In the genomic region with DNA sequence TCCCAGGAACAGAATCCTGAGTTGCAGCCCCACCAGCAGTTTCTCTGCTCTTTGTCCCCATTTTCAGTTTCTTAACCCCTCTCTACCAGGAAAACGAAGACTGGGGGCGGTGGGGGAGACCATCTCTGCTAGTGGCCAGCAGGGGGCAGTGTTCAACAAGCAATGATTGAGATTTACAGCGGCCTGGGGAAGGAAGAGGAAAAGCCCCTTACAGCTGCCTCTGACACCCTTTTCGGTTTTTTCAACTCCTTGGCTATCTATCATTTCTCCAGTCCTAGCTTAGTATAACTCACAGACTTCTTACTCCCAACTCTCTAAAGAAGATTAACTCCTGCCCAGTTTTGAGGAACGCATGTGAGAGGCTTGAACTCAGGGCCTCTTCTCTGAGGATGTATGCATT, we compare ENCODE assay signal across 8 mouse cellular contexts. TPM values are rescaled to one million over a fixed set of nuclear protein-coding genes. Genes with fewer than 3 reads are reported as not detected.
DNase-seq lines count a peak whose midpoint lies in the region; ATAC-seq and TF ChIP-seq lines count a peak whose summit lies in the region.

No protein-coding gene starts in this region.

- no peak overlapping the region for H3K27ac ChIP-seq in testis, adult 2 months (ENCODE audit: control insufficient read depth, insufficient read depth, low read depth, low read length)
- no peak overlapping the region for H3K27ac ChIP-seq in forebrain, embryonic 16.5 days (ENCODE audit: low read length)
- H3K27ac ChIP-seq in hindbrain, embryonic 13.5 days = 0 out of 2 replicates have a peak overlapping the region, but pooled peaks have one; percentile 93
- H3K27ac ChIP-seq in midbrain, embryonic 14.5 days (replicated peaks; ENCODE audit: low read depth, low read length) = no peak overlapping the region

- no peak overlapping the region for H3K4me2 ChIP-seq in forebrain, embryonic 16.5 days (ENCODE audit: low read length)
- no peak overlapping the region for H3K4me2 ChIP-seq in hindbrain, embryonic 13.5 days
- H3K4me2 ChIP-seq in midbrain, embryonic 14.5 days (ENCODE audit: low read length) = no peak overlapping the region

- no peaks in the 10 kb centered on the region for H3K9me3 ChIP-seq in forebrain, embryonic 16.5 days (ENCODE audit: control insufficient read depth, low read length)
- H3K9me3 ChIP-seq in hindbrain, embryonic 13.5 days = no peaks in the 10 kb centered on the region
- H3K9me3 ChIP-seq in midbrain, embryonic 14.5 days (ENCODE audit: control insufficient read depth, low read length) = no peaks in the 10 kb centered on the region

- 13% methylated on average over 5 of the region's 5 CpGs for WGBS in forebrain, embryonic 16.5 days
- 13% methylated on average over 5 of the region's 5 CpGs for WGBS in hindbrain, embryonic 13.5 days
- 8% methylated on average over 5 of the region's 5 CpGs for WGBS in midbrain, embryonic 14.5 days

- peak; percentile 59 for ATAC-seq in forebrain, embryonic 16.5 days
- ATAC-seq in hindbrain, embryonic 13.5 days (ENCODE audit: low FRiP score) = no peak
- no peak for ATAC-seq in midbrain, embryonic 14.5 days (ENCODE audit: low FRiP score, low TSS enrichment)

- H3K27me3 ChIP-seq in testis, adult 2 months (ENCODE audit: control insufficient read depth, insufficient read depth, low read length) = no peaks in the 10 kb centered on the region
- H3K27me3 ChIP-seq in forebrain, embryonic 16.5 days (replicated peaks; ENCODE audit: control insufficient read depth, insufficient read depth, low read length) = no peaks in the 10 kb centered on the region
- no peaks in the 10 kb centered on the region for H3K27me3 ChIP-seq in hindbrain, embryonic 13.5 days
- no peaks in the 10 kb centered on the region for H3K27me3 ChIP-seq in midbrain, embryonic 14.5 days (ENCODE audit: control insufficient read depth, insufficient read depth, low read length)
- no peaks in the 10 kb centered on the region; the same call in 1 of the 2 replicates for H3K27me3 ChIP-seq in splenic B cell, adult 2 months (ENCODE audit: control insufficient read depth, insufficient read depth, low read length, poor library complexity, severe bottlenecking)

- H3K36me3 ChIP-seq in testis, adult 2 months (ENCODE audit: control insufficient read depth, insufficient read depth, low read length) = no peaks in the 10 kb centered on the region
- H3K36me3 ChIP-seq in forebrain, embryonic 16.5 days (ENCODE audit: control insufficient read depth, insufficient read depth) = no peaks in the 10 kb centered on the region
- H3K36me3 ChIP-seq in hindbrain, embryonic 13.5 days = no peaks in the 10 kb centered on the region
- H3K36me3 ChIP-seq in midbrain, embryonic 14.5 days (ENCODE audit: control insufficient read depth, insufficient read depth, low read length) = no peaks in the 10 kb centered on the region
- H3K36me3 ChIP-seq in splenic B cell, adult 2 months (ENCODE audit: control insufficient read depth, insufficient read depth, low read length, poor library complexity, severe bottlenecking) = no peaks in the 10 kb centered on the region

- no peak overlapping the region for H3K4me3 ChIP-seq in testis, adult 2 months (ENCODE audit: control insufficient read depth, low read depth, low read length)
- H3K4me3 ChIP-seq in forebrain, embryonic 16.5 days (replicated peaks; ENCODE audit: low read length) = no peak overlapping the region
- no peak overlapping the region for H3K4me3 ChIP-seq in hindbrain, embryonic 13.5 days
- H3K4me3 ChIP-seq in midbrain, embryonic 14.5 days (replicated peaks; ENCODE audit: low read depth, low read length) = no peak overlapping the region

- TF ChIP-seq POLR2A in testis, adult 2 months (IDR thresholded peaks at IDR 0.05; ENCODE audit: control insufficient read depth, low read depth, low read length) = no peak

- no peak for DNase-seq in testis, postnatal 14 days (ENCODE audit: low spot score)
- peak; percentile 53 to 77 for DNase-seq in cerebellum, adult 18-20 months
- peak; percentile 59 to 62 for DNase-seq in left cerebral cortex, postnatal 36 days (ENCODE audit: low spot score in 2 of 2)
- peak; percentile 90 for DNase-seq in midbrain, embryonic 14.5 days
- peak; percentile 83 for DNase-seq in splenic B cell, adult 2 months (ENCODE audit: low read depth, low spot score)

- TF ChIP-seq CTCF in testis, adult 2 months (IDR thresholded peaks at IDR 0.05; ENCODE audit: control insufficient read depth, insufficient read depth, insufficient replicate concordance, low read depth, low read length) = peak; percentile 83

- H3K4me1 ChIP-seq in testis, adult 2 months (ENCODE audit: control insufficient read depth, insufficient read depth, low read length) = no peaks in the 10 kb centered on the region
- H3K4me1 ChIP-seq in forebrain, embryonic 16.5 days (replicated peaks; ENCODE audit: control insufficient read depth, insufficient read depth, low read length) = peaks cover 20% of the 10 kb centered on the region
- peaks cover 37% of the 10 kb centered on the region for H3K4me1 ChIP-seq in hindbrain, embryonic 13.5 days (replicated peaks)
- H3K4me1 ChIP-seq in midbrain, embryonic 14.5 days (ENCODE audit: control insufficient read depth, insufficient read depth, low read length) = peaks cover 21% of the 10 kb centered on the region

- intact Hi-C loops in left cerebral cortex, postnatal 36 days (cut with DNase I) = no loop called here

- H3K9ac ChIP-seq in forebrain, embryonic 16.5 days (replicated peaks; ENCODE audit: low read depth, low read length) = 0 out of 2 replicates have a peak overlapping the region, but pooled peaks have one; percentile 30
- H3K9ac ChIP-seq in hindbrain, embryonic 13.5 days = no peak overlapping the region
- 0 out of 2 replicates have a peak overlapping the region, but pooled peaks have one; percentile 2 for H3K9ac ChIP-seq in midbrain, embryonic 14.5 days (replicated peaks; ENCODE audit: low read length)

RNA-seq across cellular contexts. Expression of gene Nhlh1, which starts 10.4 kb away (rescaled TPM):
- 0.24 and 0.33 TPM in 2 replicates for polyA plus RNA-seq in testis, adult 2 months (2012; rRNA removed)
- 2.0 TPM in 2 replicates for polyA plus RNA-seq in forebrain, embryonic 16.5 days (2015; fragmentation: Nextera tagmentation; extraction: Ambion mirVana)
- polyA plus RNA-seq in hindbrain, embryonic 13.5 days (2015; fragmentation: Nextera tagmentation; extraction: Ambion mirVana) = 8.1 and 9.8 TPM in 2 replicates
- total RNA-seq in left cerebral cortex, postnatal 36 days (2021) = under 1 TPM; 0.42 to 0.72 TPM
- 3.6 and 5.5 TPM in 2 replicates for polyA plus RNA-seq in midbrain, embryonic 14.5 days (2014; fragmentation: Nextera tagmentation; extraction: Ambion mirVana)

RNA-seq across cellular contexts. Expression of gene Vangl2, which starts 18.7 kb away (rescaled TPM):
- polyA plus RNA-seq in testis, adult 2 months (2012; rRNA removed) = 2.6 and 4.6 TPM in 2 replicates
- polyA plus RNA-seq in forebrain, embryonic 16.5 days (2015; fragmentation: Nextera tagmentation; extraction: Ambion mirVana) = 40.5 and 42.7 TPM in 2 replicates
- 49.4 and 52.1 TPM in 2 replicates for polyA plus RNA-seq in hindbrain, embryonic 13.5 days (2015; fragmentation: Nextera tagmentation; extraction: Ambion mirVana)
- total RNA-seq in left cerebral cortex, postnatal 36 days (2021) = 10 to 100 TPM; 10.5 to 16.4 TPM
- 52.7 and 57.3 TPM in 2 replicates for polyA plus RNA-seq in midbrain, embryonic 14.5 days (2014; fragmentation: Nextera tagmentation; extraction: Ambion mirVana)

RNA-seq across cellular contexts. Expression of gene Copa, which starts 35.4 kb away (rescaled TPM):
- polyA plus RNA-seq in testis, adult 2 months (2012; rRNA removed) = 28.1 and 33.1 TPM in 2 replicates
- polyA plus RNA-seq in forebrain, embryonic 16.5 days (2015; fragmentation: Nextera tagmentation; extraction: Ambion mirVana) = 235 and 242 TPM in 2 replicates
- 186 and 190 TPM in 2 replicates for polyA plus RNA-seq in hindbrain, embryonic 13.5 days (2015; fragmentation: Nextera tagmentation; extraction: Ambion mirVana)
- total RNA-seq in left cerebral cortex, postnatal 36 days (2021) = 100 to 1,000 TPM; 143 to 144 TPM
- polyA plus RNA-seq in midbrain, embryonic 14.5 days (2014; fragmentation: Nextera tagmentation; extraction: Ambion mirVana) = 96.5 and 188 TPM in 2 replicates

RNA-seq across cellular contexts. Expression of gene Ncstn, which starts 35.7 kb away (rescaled TPM):
- polyA plus RNA-seq in testis, adult 2 months (2012; rRNA removed) = 60.5 and 77.9 TPM in 2 replicates
- 108 and 112 TPM in 2 replicates for polyA plus RNA-seq in forebrain, embryonic 16.5 days (2015; fragmentation: Nextera tagmentation; extraction: Ambion mirVana)
- 118 and 128 TPM in 2 replicates for polyA plus RNA-seq in hindbrain, embryonic 13.5 days (2015; fragmentation: Nextera tagmentation; extraction: Ambion mirVana)
- 10 to 100 TPM; 63.3 to 71.6 TPM for total RNA-seq in left cerebral cortex, postnatal 36 days (2021)
- polyA plus RNA-seq in midbrain, embryonic 14.5 days (2014; fragmentation: Nextera tagmentation; extraction: Ambion mirVana) = 97.7 and 117 TPM in 2 replicates
